Mouse (Mus musculus): ENCODE measurements around the gene Rhbdl1. TPM values are rescaled to one million over a fixed set of nuclear protein-coding genes. Genes with fewer than 3 reads are reported as not detected.

Gene Rhbdl1
- polyA plus RNA-seq, 1 experiment: 1.8 TPM

GRCm38 (mm10) chr17:25791320-25791842, 45.7 kb downstream of the Rhbdl1 start:
- Histone ChIP-seq H3K27ac (ENCODE audit: insufficient read depth, low read length) (no peak overlapping the region), H3K4me1 (ENCODE audit: control insufficient read depth, insufficient read depth, low read length) (peaks cover 7% of the 10 kb centered on the region; the same call in 1 of the 2 replicates), H3K4me3 (ENCODE audit: insufficient read depth, low read length) (peak overlapping the region; percentile 55)
- TF ChIP-seq POLR2A (IDR thresholded peaks at IDR 0.05; ENCODE audit: low read depth, low read length) (0 out of 2 replicates have a peak, but pooled peaks have one; percentile 5), CTCF (IDR thresholded peaks at IDR 0.05; ENCODE audit: borderline replicate concordance, insufficient read depth, low read length) (no peak)

GRCm38 (mm10) chr17:25786781-25787504, 50.2 kb downstream of the Rhbdl1 start:
- no peak overlapping the region for H3K4me3 ChIP-seq (ENCODE audit: insufficient read depth, low read length)

GRCm38 (mm10) chr17:25786280-25786679, 50.8 kb downstream of the Rhbdl1 start, which contains the start of gene Ccdc78:
Gene Ccdc78 (plus strand): TSS chr17:25786580.
- no peak for TF ChIP-seq CTCF (IDR thresholded peaks at IDR 0.05; ENCODE audit: borderline replicate concordance, insufficient read depth, low read length)
- no peak; the same call in 1 of the 2 replicates for TF ChIP-seq POLR2A (IDR thresholded peaks at IDR 0.05; ENCODE audit: low read depth, low read length)
- no peaks in the 10 kb centered on the region for H3K4me1 ChIP-seq (ENCODE audit: control insufficient read depth, insufficient read depth, low read length)
- peak within 1 kb of the TSS; percentile 68; the same call in 1 of the 2 replicates for H3K27ac ChIP-seq (ENCODE audit: insufficient read depth, low read length)
- peak within 1 kb of the TSS; percentile 73 for H3K4me3 ChIP-seq (ENCODE audit: insufficient read depth, low read length)

More at GRCm38 (mm10) chr17:25786781-25787504, 50.2 kb downstream of the Rhbdl1 start:
- Histone ChIP-seq H3K27ac (ENCODE audit: insufficient read depth, low read length) (no peak overlapping the region), H3K4me1 (ENCODE audit: control insufficient read depth, insufficient read depth, low read length) (no peaks in the 10 kb centered on the region)
- 0 out of 2 replicates have a peak, but pooled peaks have one; percentile 1 for TF ChIP-seq POLR2A (IDR thresholded peaks at IDR 0.05; ENCODE audit: low read depth, low read length)
- TF ChIP-seq CTCF (IDR thresholded peaks at IDR 0.05; ENCODE audit: borderline replicate concordance, insufficient read depth, low read length): no peak

- H3K4me1 ChIP-seq (ENCODE audit: control insufficient read depth, insufficient read depth, low read length): no peaks in the 10 kb centered on the region
- TF ChIP-seq CTCF (IDR thresholded peaks at IDR 0.05; ENCODE audit: borderline replicate concordance, insufficient read depth, low read length): no peak
- TF ChIP-seq POLR2A (IDR thresholded peaks at IDR 0.05; ENCODE audit: low read depth, low read length): peak; percentile 93
Measured at GRCm38 (mm10) chr17:25785281-25785745, 51.8 kb downstream of the Rhbdl1 start, which contains the start of gene Haghl. Gene Haghl (minus strand): TSS chr17:25785673.

More at GRCm38 (mm10) chr17:25785281-25785745, 51.8 kb downstream of the Rhbdl1 start, which contains the start of gene Haghl:
- Histone ChIP-seq H3K4me3 (ENCODE audit: insufficient read depth, low read length) (peak within 1 kb of the TSS; percentile 73), H3K27ac (ENCODE audit: insufficient read depth, low read length) (peak within 1 kb of the TSS; percentile 68)

Other genes starting within 250 kb of the Rhbdl1 start
- not detected in 2 replicates for gene Gng13, start 120.1 kb downstream of the Rhbdl1 start, polyA plus RNA-seq (2011; ENCODE audit: insufficient read length, low read depth, missing spikeins)
- 9.0 and 10.7 TPM in 2 replicates for gene Chtf18, start 109.9 kb downstream of the Rhbdl1 start, polyA plus RNA-seq (2011; ENCODE audit: insufficient read length, low read depth, missing spikeins)
- 10.0 and 13.0 TPM in 2 replicates for gene Rpusd1, start 109.6 kb downstream of the Rhbdl1 start, polyA plus RNA-seq (2011; ENCODE audit: insufficient read length, low read depth, missing spikeins)
- gene Mslnl, start 101.3 kb downstream of the Rhbdl1 start, polyA plus RNA-seq (2011; ENCODE audit: insufficient read length, low read depth, missing spikeins): not detected in 2 replicates
- gene Msln, start 82.9 kb downstream of the Rhbdl1 start, polyA plus RNA-seq (2011; ENCODE audit: insufficient read length, low read depth, missing spikeins): 2.3 and 3.3 TPM in 2 replicates
- 14.6 and 20.3 TPM in 2 replicates for gene Narfl, start 63.5 kb downstream of the Rhbdl1 start, polyA plus RNA-seq (2011; ENCODE audit: insufficient read length, low read depth, missing spikeins)
- gene Haghl, start 51.6 kb downstream of the Rhbdl1 start, polyA plus RNA-seq (2011; ENCODE audit: insufficient read length, low read depth, missing spikeins): 18.1 and 23.8 TPM in 2 replicates
- not detected in 2 replicates for gene Ccdc78, start 50.7 kb downstream of the Rhbdl1 start, polyA plus RNA-seq (2011; ENCODE audit: insufficient read length, low read depth, missing spikeins)
- gene Fam173a, start 44.4 kb downstream of the Rhbdl1 start, polyA plus RNA-seq (2011; ENCODE audit: insufficient read length, low read depth, missing spikeins): 25.4 and 26.4 TPM in 2 replicates
- gene AC134908.4, start 41.6 kb downstream of the Rhbdl1 start, polyA plus RNA-seq (2011; ENCODE audit: insufficient read length, low read depth, missing spikeins): 2.0 TPM in 1 of 2 replicates, not detected in the other
- gene Metrn, start 40.2 kb downstream of the Rhbdl1 start, polyA plus RNA-seq (2011; ENCODE audit: insufficient read length, low read depth, missing spikeins): 24.8 and 33.5 TPM in 2 replicates
- 4.1 and 4.7 TPM in 2 replicates for gene Fbxl16, start 28.2 kb downstream of the Rhbdl1 start, polyA plus RNA-seq (2011; ENCODE audit: insufficient read length, low read depth, missing spikeins)
- gene Wdr24, start 13.7 kb downstream of the Rhbdl1 start, polyA plus RNA-seq (2011; ENCODE audit: insufficient read length, low read depth, missing spikeins): 13.0 and 14.5 TPM in 2 replicates
- gene Jmjd8, start 8.4 kb downstream of the Rhbdl1 start, polyA plus RNA-seq (2011; ENCODE audit: insufficient read length, low read depth, missing spikeins): 24.4 and 27.9 TPM in 2 replicates
- gene Stub1, start 3.9 kb downstream of the Rhbdl1 start, polyA plus RNA-seq (2011; ENCODE audit: insufficient read length, low read depth, missing spikeins): 115 and 118 TPM in 2 replicates
- gene Gm20683, start 4.5 kb upstream of the Rhbdl1 start, polyA plus RNA-seq (2011; ENCODE audit: insufficient read length, low read depth, missing spikeins): 0.63 TPM in 1 of 2 replicates, not detected in the other
- gene Rhot2, start 7.6 kb upstream of the Rhbdl1 start, polyA plus RNA-seq (2011; ENCODE audit: insufficient read length, low read depth, missing spikeins): 21.0 and 29.7 TPM in 2 replicates
- gene Wdr90, start 24.2 kb upstream of the Rhbdl1 start, polyA plus RNA-seq (2011; ENCODE audit: insufficient read length, low read depth, missing spikeins): 5.9 and 11.4 TPM in 2 replicates
- gene Mcrip2, start 31.5 kb upstream of the Rhbdl1 start, polyA plus RNA-seq (2011; ENCODE audit: insufficient read length, low read depth, missing spikeins): 7.1 and 9.8 TPM in 2 replicates
- gene Mettl26, start 37.8 kb upstream of the Rhbdl1 start, polyA plus RNA-seq (2011; ENCODE audit: insufficient read length, low read depth, missing spikeins): 14.4 and 19.7 TPM in 2 replicates
- gene Wfikkn1, start 43.6 kb upstream of the Rhbdl1 start, polyA plus RNA-seq (2011; ENCODE audit: insufficient read length, low read depth, missing spikeins): 0.38 and 0.83 TPM in 2 replicates
- gene Rab40c, start 82.4 kb upstream of the Rhbdl1 start, polyA plus RNA-seq (2011; ENCODE audit: insufficient read length, low read depth, missing spikeins): 21.5 and 23.9 TPM in 2 replicates
- 47.8 and 48.0 TPM in 2 replicates for gene Pigq, start 107.6 kb upstream of the Rhbdl1 start, polyA plus RNA-seq (2011; ENCODE audit: insufficient read length, low read depth, missing spikeins)
- gene Nhlrc4, start 107.7 kb upstream of the Rhbdl1 start, polyA plus RNA-seq (2011; ENCODE audit: insufficient read length, low read depth, missing spikeins): not detected in 2 replicates
- gene A930017K11Rik, start 115.3 kb upstream of the Rhbdl1 start, polyA plus RNA-seq (2011; ENCODE audit: insufficient read length, low read depth, missing spikeins): not detected in 2 replicates
- 10.1 and 10.9 TPM in 2 replicates for gene Capn15, start 148.5 kb upstream of the Rhbdl1 start, polyA plus RNA-seq (2011; ENCODE audit: insufficient read length, low read depth, missing spikeins)
- gene Rab11fip3, start 232.3 kb upstream of the Rhbdl1 start, polyA plus RNA-seq (2011; ENCODE audit: insufficient read length, low read depth, missing spikeins): 20.7 and 22.6 TPM in 2 replicates